Mouse (Mus musculus): ENCODE measurements around the gene Epb41l4b.

Gene Epb41l4b

GRCm38 (mm10) chr4:57153838-57154237 is 10.6 kb upstream of the Epb41l4b start:
- DNase-seq (ENCODE audit: extremely low spot score, low spot score) = peak; percentile 34

DNA sequence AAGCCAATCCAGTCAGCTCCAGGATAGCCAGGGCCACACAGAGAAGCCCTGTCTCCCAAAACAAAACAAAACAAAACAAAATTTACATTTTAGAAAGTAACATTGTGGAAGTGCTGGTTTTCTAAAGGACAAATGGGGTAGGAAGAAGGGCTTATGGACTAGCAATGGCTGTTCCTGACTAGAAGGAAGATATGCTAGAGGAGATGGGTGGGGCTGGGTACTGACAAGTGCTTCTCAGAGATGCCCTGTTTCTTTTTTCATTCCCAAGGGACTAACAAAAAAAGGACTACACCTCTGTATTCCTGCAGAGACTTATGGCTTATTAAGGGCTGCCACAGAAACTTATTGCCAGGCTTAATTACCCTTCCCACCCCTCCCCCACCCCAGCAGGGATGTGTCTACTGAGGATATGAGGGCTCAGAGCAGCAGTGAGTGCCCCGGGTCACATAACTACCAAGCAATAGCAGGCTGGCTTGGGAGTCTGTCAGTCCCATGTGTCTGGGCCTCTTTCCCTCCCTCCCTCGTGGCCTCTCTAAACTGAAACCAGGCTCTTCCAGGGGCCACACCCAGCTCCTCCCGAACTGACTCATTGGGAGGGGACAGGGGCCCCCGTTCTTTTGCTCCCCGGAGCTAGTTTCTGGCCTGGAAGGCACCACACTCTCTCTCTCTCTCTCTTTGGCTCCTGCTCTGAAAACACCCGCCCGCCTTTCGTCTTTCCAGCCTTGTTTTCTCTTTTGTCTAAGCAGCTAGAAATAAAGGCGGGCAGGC is 10.0 kb upstream of the Epb41l4b start:
- peak; percentile 35 for DNase-seq (ENCODE audit: extremely low spot score, low spot score)

DNA sequence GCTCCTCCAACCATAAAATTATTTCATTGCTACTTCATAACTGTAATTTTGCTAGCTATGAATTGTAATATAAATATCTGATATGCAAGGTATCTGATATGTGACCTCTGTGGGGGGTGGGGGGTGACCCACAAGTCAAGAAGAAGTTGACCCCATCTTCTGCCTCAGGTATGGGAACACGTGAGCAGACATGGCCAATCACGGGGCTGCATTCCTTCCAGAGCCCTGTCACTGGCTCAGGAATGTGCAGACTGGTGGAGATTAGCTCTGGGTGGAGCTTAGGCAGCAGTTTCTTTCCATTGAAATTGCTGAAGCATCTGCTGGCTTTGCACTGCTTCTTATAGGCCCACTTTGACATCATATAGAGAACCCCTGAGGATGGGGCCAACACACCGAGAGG is 4.9 kb upstream of the Epb41l4b start:
- no peak for DNase-seq (ENCODE audit: extremely low spot score, low spot score)

DNA sequence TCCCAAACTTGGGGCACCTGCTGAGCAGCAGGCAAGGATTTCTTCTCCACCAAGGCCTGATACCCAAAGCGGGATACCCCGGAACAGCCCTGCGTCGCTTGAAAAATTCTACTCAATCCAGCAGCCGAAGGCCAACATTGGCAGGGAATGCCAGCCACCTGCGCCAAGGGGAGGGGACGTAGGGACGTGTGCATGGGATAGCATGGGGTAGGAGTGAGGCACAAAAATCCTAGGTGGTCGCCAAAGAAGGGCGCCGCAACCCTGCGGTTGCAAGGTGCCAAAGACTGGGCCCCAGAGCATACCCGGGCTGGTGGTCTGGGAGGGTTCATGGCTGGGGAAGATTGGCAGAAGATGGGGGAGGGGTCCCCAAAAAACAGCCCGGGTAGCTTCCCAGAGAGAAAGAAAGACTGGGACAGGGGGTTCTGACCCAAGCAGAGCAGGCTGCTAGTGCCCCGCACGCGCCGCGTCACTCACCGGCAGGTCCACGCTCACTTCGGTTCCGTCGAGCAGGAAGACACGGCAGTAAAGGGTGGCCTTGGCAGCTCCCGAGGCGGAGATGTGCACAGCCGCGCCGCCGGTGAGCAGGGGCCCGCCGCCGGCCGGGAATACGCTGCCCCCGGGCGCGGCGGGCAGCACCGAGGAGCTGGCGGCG is 737 bp downstream of the Epb41l4b start:
- peak; percentile 61 for DNase-seq (ENCODE audit: extremely low spot score, low spot score)

DNA sequence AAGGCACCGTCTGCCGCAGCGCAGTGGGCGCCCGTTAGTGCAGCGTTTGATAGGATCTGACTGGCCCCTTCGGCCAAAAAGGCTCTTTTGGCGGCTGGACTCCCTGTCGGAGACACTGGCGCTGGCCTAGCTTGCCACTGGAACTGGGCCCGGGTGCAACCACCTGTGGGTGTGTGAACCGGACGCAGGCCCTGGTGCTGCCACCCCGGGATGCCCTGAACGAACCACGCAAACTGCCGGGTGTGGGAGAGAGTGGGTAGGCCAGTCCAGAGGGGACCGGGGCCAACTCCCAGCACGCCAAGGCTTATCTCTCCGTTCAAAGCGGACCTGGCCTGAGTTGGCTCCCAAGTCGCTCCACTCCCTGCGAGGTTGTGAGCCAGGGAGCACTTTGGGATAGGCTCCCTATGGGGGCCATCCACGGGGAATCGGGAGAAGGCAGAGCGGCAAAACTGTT is 1.3 kb downstream of the Epb41l4b start:
- DNase-seq (ENCODE audit: extremely low spot score, low spot score) = peak; percentile 65

- DNase-seq (ENCODE audit: extremely low spot score, low spot score) = peak; percentile 27
Measured at GRCm38 (mm10) chr4:57140992-57141717, 2.1 kb downstream of the Epb41l4b start.

DNA sequence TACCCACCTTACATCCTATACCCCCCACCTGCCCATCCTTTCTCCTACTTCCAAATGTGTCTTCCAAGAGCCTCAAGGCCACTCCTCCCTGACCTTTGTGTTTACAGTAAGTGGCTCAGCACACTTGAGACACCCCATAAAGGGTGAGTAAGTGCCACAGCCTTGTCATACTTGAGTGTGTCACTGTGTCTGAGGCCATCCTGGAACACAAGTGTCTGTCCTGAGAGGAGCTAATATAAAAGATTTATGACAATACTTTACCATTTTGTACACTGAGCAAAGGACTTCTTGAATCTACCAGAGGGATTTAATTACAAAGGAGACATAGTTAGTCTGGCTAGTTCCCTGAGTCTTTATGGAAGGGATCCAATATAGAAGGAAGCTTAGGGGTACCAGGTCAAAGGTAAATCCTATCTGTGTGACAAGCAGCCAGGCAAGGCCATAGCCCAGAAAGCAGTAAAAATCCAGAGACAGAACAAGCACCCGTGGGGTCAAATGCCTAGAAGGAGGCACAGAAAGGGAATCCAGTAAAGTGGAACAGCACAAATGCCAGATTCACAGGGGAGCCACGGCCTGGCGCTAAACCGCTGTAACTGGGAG is 2.9 kb downstream of the Epb41l4b start:
- no peak for DNase-seq (ENCODE audit: extremely low spot score, low spot score)

DNA sequence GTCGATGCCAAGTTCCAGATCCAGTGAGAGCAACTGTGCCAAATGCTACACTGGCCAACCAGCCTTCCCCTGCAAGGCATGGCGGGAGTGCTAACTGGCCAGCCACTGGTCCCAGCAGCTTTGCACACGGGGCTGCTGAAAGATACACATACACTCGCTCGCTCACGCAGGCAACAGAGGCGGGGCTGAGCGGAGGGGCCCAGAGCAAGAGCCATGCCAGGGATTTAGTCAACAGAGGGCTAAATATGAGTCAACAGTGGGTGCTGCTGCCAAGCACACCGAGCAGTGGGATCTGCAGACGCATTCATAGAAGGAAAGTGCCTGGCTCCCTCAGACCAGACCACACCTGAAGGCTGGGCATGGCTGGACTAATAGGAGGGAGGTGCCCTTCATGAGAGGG is 3.8 kb downstream of the Epb41l4b start:
- no peak for DNase-seq (ENCODE audit: extremely low spot score, low spot score)

GRCm38 (mm10) chr4:57138093-57138440 is 5.2 kb downstream of the Epb41l4b start:
- DNase-seq (ENCODE audit: extremely low spot score, low spot score) = no peak

DNA sequence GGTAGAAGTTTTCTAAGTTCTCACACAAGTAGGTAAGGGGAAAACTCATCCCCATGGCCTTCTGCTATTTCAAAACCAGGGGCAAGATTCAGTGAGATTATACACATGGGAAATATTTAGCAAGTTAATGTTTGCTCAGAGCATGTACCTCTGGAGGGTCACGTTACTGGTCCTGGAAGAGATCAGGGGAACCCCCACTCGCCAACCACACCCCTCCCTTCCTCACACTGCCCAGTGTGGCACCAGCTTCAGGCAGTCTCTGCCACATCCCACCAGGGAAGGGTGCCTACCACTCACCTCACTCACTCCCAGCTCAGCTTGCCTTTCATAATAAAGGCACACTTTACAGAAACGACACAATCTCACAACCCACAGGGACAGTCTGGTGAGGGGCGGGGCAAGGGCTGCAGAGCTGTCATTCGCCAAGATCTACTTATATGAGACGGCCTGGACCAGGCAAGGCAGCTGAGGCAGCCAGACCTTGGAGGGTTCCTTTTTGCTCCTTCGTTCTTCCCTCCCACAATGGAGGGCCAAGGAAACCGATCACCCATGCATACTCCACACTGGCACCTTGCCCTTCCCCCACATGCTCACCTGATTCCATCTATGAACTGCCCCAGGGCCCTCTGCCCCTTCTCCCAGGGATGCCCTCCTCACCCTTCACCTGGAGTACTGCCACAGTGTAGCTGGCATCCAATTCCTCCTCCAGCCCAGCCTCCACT is 5.7 kb downstream of the Epb41l4b start:
- DNase-seq (ENCODE audit: extremely low spot score, low spot score) = no peak

DNA sequence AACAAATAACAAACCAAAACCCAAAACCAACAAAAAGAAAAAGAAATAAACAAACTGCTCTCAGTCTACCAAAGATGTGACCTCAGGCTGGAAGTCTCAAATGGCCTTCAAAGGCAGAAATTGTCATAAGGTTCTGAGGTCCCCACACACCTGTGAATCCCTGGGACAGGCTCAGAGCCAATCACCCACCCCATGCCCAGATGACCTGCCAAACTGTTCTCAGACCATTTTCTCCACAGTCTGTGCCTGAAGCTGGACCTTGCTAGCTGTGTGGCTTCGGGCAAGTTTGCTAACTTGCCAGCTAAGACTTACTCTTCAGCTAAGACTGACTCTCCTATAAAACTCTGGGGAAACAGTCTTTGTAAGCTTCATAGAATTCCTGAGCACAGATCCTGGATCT is 7.8 kb downstream of the Epb41l4b start:
- no peak for DNase-seq (ENCODE audit: extremely low spot score, low spot score)

DNA sequence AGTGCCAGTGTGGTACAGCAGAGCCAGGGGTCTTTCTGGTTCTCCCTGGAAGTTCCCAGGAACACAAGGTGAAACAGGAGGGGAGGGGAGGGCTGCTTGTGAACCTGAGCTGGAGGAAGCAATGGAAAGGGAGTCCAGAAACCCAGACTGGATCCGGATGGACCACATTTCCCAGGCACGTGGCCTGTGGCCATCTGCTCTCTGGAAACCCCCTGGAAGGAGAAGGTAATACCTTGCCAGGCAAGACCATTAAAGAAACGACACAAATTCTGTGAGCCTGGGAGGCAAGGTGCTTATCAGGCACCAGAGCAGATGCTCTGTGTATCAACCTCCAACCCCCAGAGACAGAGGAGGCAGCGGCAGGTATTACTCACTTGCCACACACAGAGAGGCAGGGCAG is 8.7 kb downstream of the Epb41l4b start:
- no peak for DNase-seq (ENCODE audit: extremely low spot score, low spot score)

DNA sequence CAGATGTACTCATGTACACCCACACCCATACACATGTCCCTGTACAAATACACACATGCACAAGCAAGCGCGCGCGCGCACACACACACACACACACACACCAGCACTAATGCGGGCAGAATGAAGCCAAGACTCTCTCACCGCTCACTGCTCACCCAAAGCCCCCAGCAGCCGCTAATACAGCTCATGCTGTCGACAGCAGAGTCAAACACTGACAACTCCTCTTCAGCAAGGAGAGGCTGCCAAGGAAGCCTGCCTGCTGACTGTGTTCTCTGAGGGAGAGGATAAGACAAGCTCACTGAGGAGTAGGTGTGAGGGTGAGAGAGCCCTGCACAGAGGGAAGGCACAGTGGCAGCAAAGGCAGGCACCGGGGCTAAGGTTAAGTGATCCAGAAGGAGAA is 11.4 kb downstream of the Epb41l4b start:
- DNase-seq (ENCODE audit: extremely low spot score, low spot score) = no peak

DNA sequence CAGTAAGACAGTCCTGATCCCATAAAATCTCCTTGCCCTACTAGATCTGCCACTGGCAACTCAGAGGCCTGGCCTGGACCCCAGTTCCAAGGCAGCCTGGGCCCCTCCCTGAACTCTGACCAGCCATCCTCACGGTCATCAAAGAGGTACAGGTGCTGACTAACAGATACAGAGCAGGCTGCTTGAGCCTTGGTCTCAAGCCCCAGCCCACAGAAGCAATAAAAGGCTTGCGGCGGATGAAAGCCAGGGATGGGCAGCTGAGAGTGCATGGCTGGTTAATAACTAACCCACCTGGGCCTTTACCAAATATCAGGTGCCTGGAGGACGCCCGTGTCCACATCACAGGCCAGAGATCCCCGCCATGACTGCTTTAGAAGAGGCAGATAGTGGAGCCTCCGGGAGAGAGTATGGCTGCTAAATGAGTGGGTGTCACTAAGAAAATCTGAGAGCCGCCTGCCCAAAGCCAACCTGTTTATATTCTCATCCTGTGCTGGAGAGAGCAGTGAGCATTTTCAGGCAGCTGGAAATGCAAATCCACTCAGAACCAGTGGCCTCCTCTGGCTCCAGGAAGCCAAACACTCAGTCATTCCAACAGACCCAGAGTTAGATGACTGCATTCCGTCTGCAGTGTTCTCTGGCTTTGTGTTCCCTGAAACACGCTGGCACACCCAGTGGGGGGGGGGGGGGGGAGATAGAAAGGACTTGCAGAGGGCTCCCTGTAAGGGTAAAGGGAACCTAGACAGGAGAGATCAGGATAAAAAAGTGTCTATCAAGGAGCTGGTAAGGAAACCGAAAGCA is 13.3 kb downstream of the Epb41l4b start:
- DNase-seq (ENCODE audit: extremely low spot score, low spot score) = no peak

DNA sequence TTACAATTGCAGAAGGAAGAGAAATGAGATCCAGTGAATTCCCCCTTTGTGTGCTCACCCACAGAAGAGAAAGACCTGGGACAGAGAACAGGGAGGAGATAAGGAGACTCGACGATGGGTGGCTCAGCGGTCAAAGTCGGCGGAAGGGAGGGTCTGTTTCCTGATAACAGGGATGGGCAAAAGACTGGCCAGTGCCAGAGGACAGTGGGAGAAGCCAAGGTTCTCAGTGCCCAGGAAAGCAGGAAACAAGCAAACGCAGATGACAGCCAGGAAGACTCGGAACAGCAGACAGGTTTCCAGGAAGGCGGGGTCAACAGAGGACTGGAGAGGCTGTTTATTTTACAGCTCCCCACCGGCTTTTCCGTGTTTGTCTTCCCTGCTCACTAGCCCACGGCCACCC is 20.2 kb downstream of the Epb41l4b start:
- no peak for DNase-seq (ENCODE audit: extremely low spot score, low spot score)

DNA sequence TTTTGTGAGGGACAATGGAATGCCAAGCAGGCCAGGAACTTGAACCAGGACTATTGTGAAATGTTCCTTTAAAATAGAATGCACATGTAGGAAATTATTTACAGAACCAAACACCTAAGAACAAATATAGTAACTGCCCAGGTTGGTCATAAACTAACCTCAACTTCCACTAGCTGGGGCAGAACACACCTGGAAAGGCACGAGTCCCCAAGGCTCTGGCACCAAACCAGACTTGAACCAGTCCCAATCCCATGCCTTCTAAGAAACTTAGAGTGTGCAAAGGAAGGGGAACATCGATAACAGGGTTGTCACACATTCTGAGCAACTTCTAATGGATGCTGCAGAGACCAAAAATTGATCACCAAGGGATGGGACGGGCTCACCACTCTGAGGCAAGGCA is 21.1 kb downstream of the Epb41l4b start:
- no peak for DNase-seq (ENCODE audit: extremely low spot score, low spot score)

DNA sequence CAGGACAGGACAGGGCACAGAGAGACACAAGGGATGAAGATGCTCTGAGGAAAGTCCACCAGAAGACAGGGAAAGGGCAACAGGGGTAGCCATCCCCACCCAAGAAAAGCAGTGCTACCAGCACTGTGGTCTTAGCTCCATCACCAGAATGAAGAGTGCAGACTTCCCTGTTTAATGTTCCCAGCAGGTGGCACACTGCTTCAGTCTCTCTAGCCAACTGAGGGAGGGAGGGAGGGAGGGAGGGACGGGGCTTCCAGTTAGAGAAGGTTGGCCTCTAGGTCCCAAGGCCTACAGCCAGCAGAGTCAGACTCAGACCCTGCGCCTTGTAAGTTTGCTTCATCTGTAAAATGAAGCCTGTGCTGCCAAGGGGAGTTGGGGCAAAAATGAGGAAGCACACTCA is 22.7 kb downstream of the Epb41l4b start:
- no peak for DNase-seq (ENCODE audit: extremely low spot score, low spot score)

- DNase-seq (ENCODE audit: extremely low spot score, low spot score) = no peak
Measured at GRCm38 (mm10) chr4:57119976-57120375, 23.3 kb downstream of the Epb41l4b start.

DNA sequence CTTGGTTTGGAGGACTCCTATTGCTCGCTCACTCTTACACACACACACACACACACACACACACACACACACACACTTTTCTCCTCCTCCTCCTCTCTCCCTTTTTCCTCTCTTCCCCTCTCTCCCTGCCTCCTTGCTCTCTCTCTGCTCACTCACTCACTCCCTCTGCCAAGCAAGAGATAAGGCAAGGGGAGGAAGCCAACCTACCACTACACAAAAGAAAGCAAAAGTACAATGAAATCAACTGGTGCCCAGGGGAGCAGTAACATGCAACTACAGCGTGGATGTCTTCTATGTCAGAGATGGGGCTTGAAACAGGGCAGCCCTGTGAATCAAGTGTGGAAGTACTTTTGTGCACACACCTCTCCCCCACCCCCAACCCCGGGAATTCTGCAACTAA is 24.4 kb downstream of the Epb41l4b start:
- DNase-seq (ENCODE audit: extremely low spot score, low spot score) = no peak

DNA sequence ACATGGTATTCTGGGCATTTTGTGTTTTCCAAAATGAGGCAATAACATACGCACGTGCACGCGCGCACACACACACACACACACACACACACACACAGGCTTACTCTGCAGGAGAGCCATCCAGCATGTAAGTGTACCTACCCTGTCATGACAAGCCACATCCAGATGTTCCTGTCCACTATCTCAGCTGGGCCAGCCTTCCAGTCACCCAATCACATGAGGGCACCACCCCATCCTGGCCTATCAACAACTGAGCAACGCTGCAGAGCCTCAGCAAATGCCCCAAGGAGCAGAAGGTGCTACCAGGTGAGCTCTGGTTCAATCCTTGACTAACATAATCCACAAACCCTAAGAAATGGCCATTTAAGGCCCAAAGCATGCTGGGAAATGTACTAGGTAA is 27.0 kb downstream of the Epb41l4b start:
- DNase-seq (ENCODE audit: extremely low spot score, low spot score) = no peak
